Mouse (Mus musculus): ENCODE results near the gene Ddx52. TPM values are rescaled to one million over a fixed set of nuclear protein-coding genes. Genes with fewer than 3 reads are reported as not detected.

Ddx52 gene
- polyA plus RNA-seq, 1 experiment = 0.05 TPM

GRCm38 (mm10) chr11:83979992-83980391, 38.1 kb downstream of the Ddx52 start:
- Histone ChIP-seq H3K36me3 (ENCODE audit: control insufficient read depth) (peaks cover 95% of the 10 kb centered on the region), H3K4me3 (replicated peaks) (no peak overlapping the region), H3K4me1 (ENCODE audit: control insufficient read depth) (peaks cover 15% of the 10 kb centered on the region), H3K27me3 (ENCODE audit: control insufficient read depth) (no peaks in the 10 kb centered on the region), H3K9me3 (ENCODE audit: control insufficient read depth, low read length) (no peaks in the 10 kb centered on the region)
- TF ChIP-seq TAL1 (IDR thresholded peaks at IDR 0.05; ENCODE audit: low read length) (no peak), GATA1 (IDR thresholded peaks at IDR 0.05; ENCODE audit: low read length) (no peak)

GRCm38 (mm10) chr11:83981338-83981737, 39.5 kb downstream of the Ddx52 start:
- Histone ChIP-seq H3K4me1 (ENCODE audit: control insufficient read depth) (peaks cover 2% of the 10 kb centered on the region), H3K9me3 (ENCODE audit: control insufficient read depth, low read length) (no peaks in the 10 kb centered on the region), H3K4me3 (replicated peaks) (no peak overlapping the region), H3K36me3 (ENCODE audit: control insufficient read depth) (peaks cover 96% of the 10 kb centered on the region), H3K27me3 (ENCODE audit: control insufficient read depth) (no peaks in the 10 kb centered on the region)
- no peak for TF ChIP-seq TAL1 (IDR thresholded peaks at IDR 0.05; ENCODE audit: low read length)
- no peak for TF ChIP-seq GATA1 (IDR thresholded peaks at IDR 0.05; ENCODE audit: low read length)

- Histone ChIP-seq H3K4me3 (replicated peaks) (no peak overlapping the region), H3K4me1 (ENCODE audit: control insufficient read depth) (no peaks in the 10 kb centered on the region), H3K9me3 (ENCODE audit: control insufficient read depth, low read length) (no peaks in the 10 kb centered on the region), H3K27me3 (ENCODE audit: control insufficient read depth) (no peaks in the 10 kb centered on the region), H3K36me3 (ENCODE audit: control insufficient read depth) (peaks cover 94% of the 10 kb centered on the region)
- TF ChIP-seq TAL1 (IDR thresholded peaks at IDR 0.05; ENCODE audit: low read length) (no peak), GATA1 (IDR thresholded peaks at IDR 0.05; ENCODE audit: low read length) (no peak)
Measured at GRCm38 (mm10) chr11:83991701-83992100, 49.8 kb downstream of the Ddx52 start.

GRCm38 (mm10) chr11:83993428-83993827, 51.6 kb downstream of the Ddx52 start:
- Histone ChIP-seq H3K36me3 (ENCODE audit: control insufficient read depth) (peaks cover 94% of the 10 kb centered on the region), H3K9me3 (ENCODE audit: control insufficient read depth, low read length) (no peaks in the 10 kb centered on the region), H3K27me3 (ENCODE audit: control insufficient read depth) (no peaks in the 10 kb centered on the region), H3K4me3 (replicated peaks) (no peak overlapping the region), H3K4me1 (ENCODE audit: control insufficient read depth) (no peaks in the 10 kb centered on the region)
- no peak for TF ChIP-seq TAL1 (IDR thresholded peaks at IDR 0.05; ENCODE audit: low read length)
- TF ChIP-seq GATA1 (IDR thresholded peaks at IDR 0.05; ENCODE audit: low read length) = no peak

GRCm38 (mm10) chr11:83994481-83994880, 52.6 kb downstream of the Ddx52 start:
- no peaks in the 10 kb centered on the region for H3K4me1 ChIP-seq (ENCODE audit: control insufficient read depth)
- TF ChIP-seq GATA1 (IDR thresholded peaks at IDR 0.05; ENCODE audit: low read length) = no peak
- TF ChIP-seq TAL1 (IDR thresholded peaks at IDR 0.05; ENCODE audit: low read length) = no peak
- H3K9me3 ChIP-seq (ENCODE audit: control insufficient read depth, low read length) = no peaks in the 10 kb centered on the region
- peaks cover 97% of the 10 kb centered on the region for H3K36me3 ChIP-seq (ENCODE audit: control insufficient read depth)
- no peak overlapping the region for H3K4me3 ChIP-seq (replicated peaks)
- H3K27me3 ChIP-seq (ENCODE audit: control insufficient read depth) = no peaks in the 10 kb centered on the region

GRCm38 (mm10) chr11:83995535-83995950, 53.7 kb downstream of the Ddx52 start:
- TF ChIP-seq TAL1 (IDR thresholded peaks at IDR 0.05; ENCODE audit: low read length) (no peak), GATA1 (IDR thresholded peaks at IDR 0.05; ENCODE audit: low read length) (no peak)
- Histone ChIP-seq H3K4me3 (replicated peaks) (no peak overlapping the region), H3K36me3 (ENCODE audit: control insufficient read depth) (peaks cover 92% of the 10 kb centered on the region), H3K27me3 (ENCODE audit: control insufficient read depth) (no peaks in the 10 kb centered on the region), H3K9me3 (ENCODE audit: control insufficient read depth, low read length) (no peaks in the 10 kb centered on the region), H3K4me1 (ENCODE audit: control insufficient read depth) (no peaks in the 10 kb centered on the region)

- Histone ChIP-seq H3K4me3 (replicated peaks) (no peak overlapping the region), H3K27me3 (ENCODE audit: control insufficient read depth) (no peaks in the 10 kb centered on the region), H3K36me3 (ENCODE audit: control insufficient read depth) (peaks cover 93% of the 10 kb centered on the region), H3K9me3 (ENCODE audit: control insufficient read depth, low read length) (no peaks in the 10 kb centered on the region), H3K4me1 (ENCODE audit: control insufficient read depth) (no peaks in the 10 kb centered on the region)
- TF ChIP-seq TAL1 (IDR thresholded peaks at IDR 0.05; ENCODE audit: low read length) = no peak
- no peak for TF ChIP-seq GATA1 (IDR thresholded peaks at IDR 0.05; ENCODE audit: low read length)
Measured at GRCm38 (mm10) chr11:83997171-83997868, 55.5 kb downstream of the Ddx52 start.

GRCm38 (mm10) chr11:83998993-83999392, 57.1 kb downstream of the Ddx52 start:
- H3K27me3 ChIP-seq (ENCODE audit: control insufficient read depth) = no peaks in the 10 kb centered on the region
- TF ChIP-seq TAL1 (IDR thresholded peaks at IDR 0.05; ENCODE audit: low read length) = no peak
- no peak for TF ChIP-seq GATA1 (IDR thresholded peaks at IDR 0.05; ENCODE audit: low read length)
- no peaks in the 10 kb centered on the region for H3K4me1 ChIP-seq (ENCODE audit: control insufficient read depth)
- H3K4me3 ChIP-seq (replicated peaks) = no peak overlapping the region
- H3K9me3 ChIP-seq (ENCODE audit: control insufficient read depth, low read length) = no peaks in the 10 kb centered on the region
- peaks cover 94% of the 10 kb centered on the region for H3K36me3 ChIP-seq (ENCODE audit: control insufficient read depth)

- Histone ChIP-seq H3K4me3 (replicated peaks) (no peak overlapping the region), H3K36me3 (ENCODE audit: control insufficient read depth) (peaks cover 93% of the 10 kb centered on the region), H3K9me3 (ENCODE audit: control insufficient read depth, low read length) (no peaks in the 10 kb centered on the region), H3K27me3 (ENCODE audit: control insufficient read depth) (no peaks in the 10 kb centered on the region), H3K4me1 (ENCODE audit: control insufficient read depth) (no peaks in the 10 kb centered on the region)
- TF ChIP-seq GATA1 (IDR thresholded peaks at IDR 0.05; ENCODE audit: low read length) (no peak), TAL1 (IDR thresholded peaks at IDR 0.05; ENCODE audit: low read length) (no peak)
Measured at GRCm38 (mm10) chr11:83999411-83999915, 57.6 kb downstream of the Ddx52 start.
